Mouse (Mus musculus) neural tube, embryonic 13.5 days (tissue): ENCODE measurements around the gene Pef1. TPM values are rescaled to one million over a fixed set of nuclear protein-coding genes. Genes with fewer than 3 reads are reported as not detected.

ENCODE experiments used
- ATAC-seq: fragments of 200-750 bp; cut with Nextera tagmentation; 2 replicates; pipeline ENCODE4 v1.8.0; 2017; ENCODE audit warnings: low read depth, mild to moderate bottlenecking, moderate TSS enrichment, moderate library complexity
- H3K27ac ChIP-seq: fragments of 300-500 bp; sonication (generic); replicated peaks from 2 replicates; pipeline ENCODE4 v1.5.1; 2015; ENCODE audit warnings: moderate library complexity, mild to moderate bottlenecking, inconsistent platforms
- H3K27me3 ChIP-seq: fragments of 300-500 bp; sonication (generic); 2 replicates; pipeline ENCODE4 v1.6.1; 2015; ENCODE audit warnings: mild to moderate bottlenecking, inconsistent platforms
- H3K36me3 ChIP-seq: fragments of 300-500 bp; sonication (generic); 2 replicates; pipeline ENCODE4 v1.6.1; 2015; ENCODE audit warnings: mild to moderate bottlenecking, inconsistent platforms
- H3K4me1 ChIP-seq: fragments of 300-500 bp; sonication (generic); replicated peaks from 2 replicates; pipeline ENCODE4 v1.6.1; 2015; ENCODE audit warnings: inconsistent platforms
- H3K4me2 ChIP-seq: fragments of 300-500 bp; sonication (generic); 2 replicates; pipeline ENCODE4 v1.6.1; 2015; ENCODE audit warnings: inconsistent platforms, mild to moderate bottlenecking, moderate library complexity
- H3K4me3 ChIP-seq: fragments of 300-500 bp; sonication (generic); 2 replicates; pipeline ENCODE4 v1.5.1; 2015; ENCODE audit warnings: mild to moderate bottlenecking, inconsistent platforms
- H3K9ac ChIP-seq: fragments of 300-500 bp; sonication (generic); 2 replicates; pipeline ENCODE4 v1.6.1; 2015; ENCODE audit warnings: moderate library complexity, mild to moderate bottlenecking, inconsistent platforms
- H3K9me3 ChIP-seq: fragments of 300-500 bp; sonication (generic); 2 replicates; pipeline ENCODE4 v1.6.1; 2016; ENCODE audit warnings: inconsistent platforms
- WGBS: fragments of 180-500 bp; shearing (Covaris S2); methylation state at CpG from one replicate; pipeline ENCODE4 v1.1.7; 2015; 5-methylcytosine and 5-hydroxymethylcytosine counted together
- polyA plus RNA-seq: library from polyadenylated mRNA; unstranded; fragments of >200 nt; fragmentation: Nextera tagmentation; extraction: Ambion mirVana; gene quantifications from 2 replicates; pipeline ENCODE4 v1.2.1, GENCODE M21; 2015

Pef1 gene
- polyA plus RNA-seq, 1 experiment from 2014 or later: 61.8 TPM

DNA sequence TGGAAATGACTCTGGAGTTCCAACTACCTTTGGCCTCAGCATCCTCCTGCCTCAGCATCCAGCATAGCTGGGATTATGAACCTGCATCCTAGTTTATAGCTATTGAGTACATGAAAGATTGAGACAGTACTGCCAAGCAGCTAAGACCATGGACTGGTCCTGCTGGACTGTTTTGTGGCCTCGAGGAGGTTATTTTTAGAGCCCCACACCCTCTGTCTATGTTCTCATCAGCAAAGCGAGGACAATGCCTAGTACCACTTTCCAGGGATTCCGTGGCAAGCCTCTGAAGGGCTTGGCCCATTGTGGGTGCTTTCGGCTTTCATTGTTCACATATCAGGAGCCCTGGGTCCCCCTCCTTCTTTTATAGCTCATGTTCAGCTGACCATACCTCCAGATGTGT, 68.0 kb downstream of the Pef1 start:
- H3K9ac ChIP-seq: no peak overlapping the region
- H3K9me3 ChIP-seq: no peaks in the 10 kb centered on the region
- H3K4me2 ChIP-seq: no peak overlapping the region
- H3K36me3 ChIP-seq: no peaks in the 10 kb centered on the region
- WGBS: 85% methylated on average over 4 of the region's 4 CpGs
- no peak overlapping the region for H3K4me3 ChIP-seq
- peaks cover 40% of the 10 kb centered on the region for H3K4me1 ChIP-seq
- peaks cover 46% of the 10 kb centered on the region for H3K27me3 ChIP-seq
- H3K27ac ChIP-seq: no peak overlapping the region
- no peak for ATAC-seq

DNA sequence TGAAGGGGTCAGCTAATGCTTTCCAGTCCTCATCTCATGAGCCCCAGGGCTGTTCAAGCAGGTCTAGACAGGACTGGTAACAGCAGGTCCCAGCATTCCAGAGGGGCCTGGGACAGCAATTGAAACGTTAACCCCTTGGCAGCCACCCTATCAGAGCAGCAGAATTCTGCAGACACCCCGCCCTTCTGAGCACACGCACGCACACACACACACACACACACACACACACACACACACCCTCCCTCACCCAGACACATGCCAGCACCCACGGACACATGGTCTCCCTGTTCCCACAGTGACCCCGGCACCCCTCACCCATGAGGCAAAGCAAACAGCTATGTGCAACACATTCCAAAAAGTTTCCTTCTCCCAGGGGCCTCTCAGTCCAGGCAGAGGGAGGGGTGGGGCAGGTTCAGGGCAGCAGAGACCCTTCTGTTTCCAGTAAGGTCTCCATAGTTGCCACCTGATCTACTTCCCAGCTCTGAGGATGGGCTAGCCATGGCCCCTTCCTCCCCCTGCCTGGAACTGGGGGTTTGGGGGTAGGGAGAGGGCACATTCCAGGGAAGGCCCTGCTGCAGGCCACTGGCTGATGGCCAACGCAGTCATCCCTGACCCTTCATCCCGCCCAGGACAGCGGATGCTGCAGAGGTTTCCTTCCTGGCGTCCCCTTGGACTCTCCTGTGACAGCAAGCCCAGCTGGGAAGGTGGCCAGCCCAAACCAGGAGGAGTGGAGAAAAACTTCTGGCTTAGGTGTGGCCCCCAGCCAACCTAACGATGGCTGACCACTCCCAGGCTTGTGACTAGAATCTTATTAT, 69.8 kb downstream of the Pef1 start:
- Histone ChIP-seq H3K9me3 (no peaks in the 10 kb centered on the region), H3K36me3 (no peaks in the 10 kb centered on the region), H3K9ac (no peak overlapping the region), H3K27me3 (peaks cover 38% of the 10 kb centered on the region), H3K27ac (no peak overlapping the region), H3K4me2 (no peak overlapping the region), H3K4me1 (peaks cover 44% of the 10 kb centered on the region), H3K4me3 (no peak overlapping the region)
- no peak for ATAC-seq
- WGBS: 65% methylated on average over 11 of the region's 11 CpGs

DNA sequence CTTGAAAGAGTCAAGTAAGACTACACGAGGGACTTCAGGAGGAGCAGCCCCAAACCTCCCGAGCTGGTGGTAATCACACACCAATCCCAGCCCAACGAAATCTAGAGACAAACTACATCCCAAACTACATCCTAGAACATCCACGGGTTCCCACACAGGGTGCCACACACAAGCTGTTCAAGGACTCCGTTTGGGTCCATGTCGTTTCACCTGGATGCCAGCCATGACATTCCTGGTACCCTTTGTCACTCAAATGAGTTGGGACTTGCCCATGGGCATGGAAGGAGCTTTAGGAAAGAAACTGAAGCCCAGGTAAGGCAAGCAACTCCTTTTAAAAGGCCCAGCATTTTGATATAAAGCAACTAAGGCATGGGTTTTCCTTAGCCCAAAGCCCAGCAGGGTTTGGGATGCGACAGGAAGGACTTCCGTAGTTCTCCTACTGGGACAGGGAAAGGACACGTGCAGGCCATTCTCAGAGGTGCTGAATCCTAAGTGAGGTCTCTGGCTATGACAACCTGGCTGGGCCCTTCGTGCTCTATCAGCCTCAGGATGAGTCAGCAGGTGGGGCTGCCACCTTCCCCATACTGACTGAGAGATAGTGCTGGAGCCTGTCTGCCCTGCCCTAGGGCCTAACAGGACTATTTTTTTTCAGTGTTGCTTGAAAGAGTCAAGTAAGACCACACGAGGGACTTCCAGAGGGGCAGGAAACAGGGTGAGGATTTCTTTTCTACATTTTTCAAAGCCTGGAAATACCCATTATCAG, 70.9 kb downstream of the Pef1 start:
- H3K4me3 ChIP-seq: no peak overlapping the region
- peaks cover 35% of the 10 kb centered on the region for H3K4me1 ChIP-seq
- H3K27ac ChIP-seq: no peak overlapping the region
- WGBS: 67% methylated on average over 11 of the region's 11 CpGs
- no peak overlapping the region for H3K9ac ChIP-seq
- peaks cover 38% of the 10 kb centered on the region for H3K27me3 ChIP-seq
- no peaks in the 10 kb centered on the region for H3K36me3 ChIP-seq
- no peaks in the 10 kb centered on the region for H3K9me3 ChIP-seq
- ATAC-seq: no peak
- H3K4me2 ChIP-seq: no peak overlapping the region

DNA sequence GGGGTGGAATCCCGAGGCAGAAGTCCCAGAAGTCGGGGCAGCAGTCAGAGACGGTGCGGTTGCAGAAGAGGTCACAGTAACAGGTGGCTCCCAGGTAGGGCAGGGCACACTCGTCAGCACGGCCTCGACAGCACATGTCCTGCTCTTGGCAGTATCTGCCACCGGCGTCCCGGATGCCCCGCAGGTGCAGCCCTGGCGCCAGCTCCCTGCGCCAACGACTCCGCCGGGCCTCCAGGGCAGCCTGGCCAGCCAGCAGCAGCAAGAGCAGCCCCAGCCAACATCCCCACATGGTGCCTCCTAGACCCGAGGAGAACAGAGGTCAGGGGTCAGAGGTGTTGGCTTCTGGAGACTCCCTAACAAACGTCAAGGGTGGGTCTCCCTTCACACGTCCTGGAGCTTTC, 71.6 kb downstream of the Pef1 start:
- Histone ChIP-seq H3K27ac (no peak overlapping the region), H3K4me2 (peak overlapping the region; percentile 41; the same call in 1 of the 2 replicates), H3K9me3 (no peaks in the 10 kb centered on the region), H3K4me3 (no peak overlapping the region), H3K27me3 (peaks cover 38% of the 10 kb centered on the region), H3K9ac (no peak overlapping the region), H3K4me1 (peaks cover 30% of the 10 kb centered on the region), H3K36me3 (no peaks in the 10 kb centered on the region)
- 48% methylated on average over 19 of the region's 19 CpGs for WGBS
- no peak for ATAC-seq

DNA sequence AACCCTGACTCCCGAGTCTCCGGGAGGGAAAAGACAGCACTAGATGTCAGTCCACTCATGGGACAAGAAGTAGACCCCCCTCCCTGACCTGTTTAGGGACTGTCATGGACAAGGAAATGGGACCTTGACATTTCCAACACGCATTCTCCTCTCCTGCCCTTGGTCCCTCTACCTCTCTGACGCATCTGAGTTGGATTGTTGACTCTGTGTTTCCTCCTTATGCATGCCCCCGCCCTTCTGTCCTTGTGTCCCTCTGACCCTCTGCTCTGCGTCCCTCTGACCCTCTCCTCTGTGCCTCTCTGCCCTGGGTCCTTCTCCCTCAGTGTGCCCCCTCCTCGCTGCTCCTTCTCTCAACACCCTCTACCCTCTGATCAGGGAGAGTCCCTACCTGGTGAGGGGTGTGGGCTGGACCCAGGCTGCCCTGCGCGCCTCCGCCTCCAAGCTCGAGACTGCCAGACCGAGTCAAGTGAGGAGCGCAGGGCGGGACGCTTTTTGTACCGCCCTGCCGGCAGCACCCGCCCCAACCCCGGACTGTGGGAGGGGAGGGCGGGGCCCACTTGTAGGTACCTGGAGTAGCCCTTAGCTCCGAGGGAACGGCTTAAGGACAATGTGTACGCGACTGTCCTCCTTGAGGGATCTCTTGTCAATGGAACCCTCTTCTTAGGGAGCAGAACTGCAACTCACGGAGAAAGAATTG, 72.1 kb downstream of the Pef1 start:
- peaks cover 38% of the 10 kb centered on the region for H3K27me3 ChIP-seq
- peak overlapping the region; percentile 41 for H3K4me2 ChIP-seq
- H3K27ac ChIP-seq: no peak overlapping the region
- 0 out of 2 replicates have a peak overlapping the region, but pooled peaks have one; percentile 18 for H3K9ac ChIP-seq
- no peaks in the 10 kb centered on the region for H3K9me3 ChIP-seq
- peak overlapping the region; percentile 19 for H3K4me3 ChIP-seq
- no peaks in the 10 kb centered on the region for H3K36me3 ChIP-seq
- H3K4me1 ChIP-seq: peaks cover 30% of the 10 kb centered on the region
- WGBS: 5% methylated on average over 25 of the region's 25 CpGs
- peak; percentile 23; the same call in 1 of the 2 replicates for ATAC-seq

DNA sequence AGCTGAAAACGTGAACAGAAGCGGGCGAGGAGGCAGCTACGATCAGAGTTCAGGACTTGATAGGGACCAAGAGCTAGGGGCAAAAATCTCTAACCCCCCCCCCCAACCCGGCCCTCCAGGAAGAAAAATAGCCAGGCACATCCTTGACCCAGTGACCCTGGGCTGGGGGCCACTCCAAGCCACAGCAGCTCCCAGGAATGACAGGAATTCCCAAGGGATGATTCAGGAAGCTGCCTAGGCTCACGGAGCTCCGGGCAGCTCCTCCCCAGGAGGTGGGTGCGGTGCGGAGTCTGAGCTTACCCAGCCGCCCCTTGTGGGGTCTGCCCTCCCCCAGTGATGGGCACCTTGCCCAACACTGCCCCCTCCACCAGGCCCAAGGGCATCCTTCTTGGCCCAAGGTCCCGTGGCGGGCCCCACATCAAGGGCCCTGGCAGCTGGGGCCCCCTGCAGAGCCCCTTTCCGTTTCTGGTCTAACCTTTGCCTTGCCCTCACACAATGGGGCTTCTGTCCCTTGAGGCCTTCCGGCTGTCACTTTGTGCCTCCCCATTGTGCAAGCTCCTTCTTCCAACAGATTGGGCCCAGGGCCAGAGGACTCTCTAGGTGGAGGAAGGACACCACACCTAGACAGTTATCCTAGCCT, 72.8 kb downstream of the Pef1 start, which contains the start of gene Tinagl1:
Gene Tinagl1 (minus strand): TSS at position 51 of the 640 bp plus-strand sequence.
- Histone ChIP-seq H3K9me3 (no peaks in the 10 kb centered on the region), H3K4me1 (peaks cover 30% of the 10 kb centered on the region), H3K4me2 (peak within 1 kb of the TSS; percentile 41), H3K27ac (no peak within 1 kb of the TSS), H3K9ac (0 out of 2 replicates have a peak within 1 kb of the TSS, but pooled peaks have one; percentile 18), H3K4me3 (peak within 1 kb of the TSS; percentile 19), H3K27me3 (peaks cover 38% of the 10 kb centered on the region), H3K36me3 (no peaks in the 10 kb centered on the region)
- no peak for ATAC-seq
- 2% methylated on average over 14 of the region's 14 CpGs for WGBS

DNA sequence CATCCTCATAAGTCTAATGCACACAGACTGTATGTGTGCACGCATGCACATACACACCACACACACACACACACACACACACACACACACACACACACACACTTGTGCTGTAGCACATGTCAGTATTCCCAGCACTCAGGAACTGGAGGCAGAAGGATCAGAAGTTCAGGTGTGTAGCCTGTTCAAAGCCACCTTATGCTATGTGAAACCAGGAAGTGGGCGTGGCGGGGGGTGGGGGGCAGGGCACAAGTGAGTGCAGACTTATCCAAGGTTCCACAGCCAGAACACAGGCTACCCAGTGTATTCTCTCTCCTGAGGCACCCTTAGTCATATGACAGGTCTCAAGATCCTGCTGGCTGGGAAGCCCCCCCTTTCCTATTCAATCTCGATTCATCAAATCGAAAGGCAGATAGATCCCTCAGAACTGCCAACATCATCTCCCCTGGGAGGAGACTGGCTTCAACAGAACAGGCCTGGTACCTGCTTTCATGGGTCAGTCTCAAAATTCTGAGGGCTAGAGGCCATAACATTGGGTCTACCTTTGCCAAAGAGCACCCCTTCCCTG, 73.9 kb downstream of the Pef1 start:
- no peak overlapping the region for H3K9ac ChIP-seq
- ATAC-seq: no peak
- H3K9me3 ChIP-seq: no peaks in the 10 kb centered on the region
- no peak overlapping the region for H3K4me2 ChIP-seq
- peaks cover 30% of the 10 kb centered on the region for H3K4me1 ChIP-seq
- H3K4me3 ChIP-seq: no peak overlapping the region
- H3K27ac ChIP-seq: no peak overlapping the region
- H3K36me3 ChIP-seq: no peaks in the 10 kb centered on the region
- 75% methylated on average over 5 of the region's 5 CpGs for WGBS
- H3K27me3 ChIP-seq: peaks cover 38% of the 10 kb centered on the region

DNA sequence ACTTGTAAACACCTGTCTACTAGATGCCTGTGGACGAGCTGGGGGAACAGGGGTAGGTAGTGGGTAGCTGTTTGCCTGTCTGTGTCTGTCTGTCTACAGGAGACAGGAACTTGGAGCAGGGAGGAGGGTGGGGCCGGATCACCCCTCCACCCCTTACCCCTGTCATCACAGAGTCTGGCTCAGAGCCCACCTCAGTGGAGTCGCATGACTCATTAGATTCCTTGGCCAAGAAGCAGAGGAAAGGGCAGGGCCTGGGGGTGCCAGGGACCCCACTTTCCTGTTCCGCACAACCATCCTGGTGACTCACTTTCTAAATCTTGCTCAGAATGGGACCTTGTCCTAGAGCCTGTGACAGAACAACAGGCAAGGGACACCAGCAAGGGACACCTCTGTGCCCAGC, 74.7 kb downstream of the Pef1 start:
- peaks cover 37% of the 10 kb centered on the region for H3K27me3 ChIP-seq
- ATAC-seq: no peak
- H3K27ac ChIP-seq: no peak overlapping the region
- 71% methylated on average over 4 of the region's 4 CpGs for WGBS
- H3K4me3 ChIP-seq: no peak overlapping the region
- H3K9me3 ChIP-seq: no peaks in the 10 kb centered on the region
- H3K9ac ChIP-seq: no peak overlapping the region
- peaks cover 24% of the 10 kb centered on the region for H3K4me1 ChIP-seq
- no peak overlapping the region for H3K4me2 ChIP-seq
- H3K36me3 ChIP-seq: no peaks in the 10 kb centered on the region

DNA sequence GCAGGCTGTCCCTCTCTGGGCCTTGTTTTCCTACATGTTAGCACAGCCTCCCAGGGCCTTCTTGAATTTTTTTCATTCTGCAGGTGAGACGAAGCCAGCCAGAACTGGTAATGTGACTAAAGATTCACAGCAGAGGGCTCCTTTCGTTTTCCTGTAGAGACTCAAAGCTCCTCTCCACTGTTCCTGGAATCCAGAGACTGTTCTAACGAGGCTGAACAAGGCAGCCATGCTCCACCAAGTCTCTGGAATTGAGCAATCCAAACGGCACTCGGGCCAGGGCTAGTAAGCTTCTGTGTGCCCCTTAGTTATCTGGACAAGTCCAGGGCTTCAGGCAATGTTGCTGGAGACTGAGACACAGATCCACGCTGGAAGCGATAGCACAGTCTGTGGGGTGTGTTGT, 75.2 kb downstream of the Pef1 start:
- peaks cover 20% of the 10 kb centered on the region for H3K4me1 ChIP-seq
- H3K4me2 ChIP-seq: no peak overlapping the region
- no peaks in the 10 kb centered on the region for H3K36me3 ChIP-seq
- no peaks in the 10 kb centered on the region for H3K9me3 ChIP-seq
- no peak for ATAC-seq
- no peak overlapping the region for H3K27ac ChIP-seq
- WGBS: 69% methylated on average over 7 of the region's 7 CpGs
- no peak overlapping the region for H3K9ac ChIP-seq
- H3K4me3 ChIP-seq: no peak overlapping the region
- peaks cover 33% of the 10 kb centered on the region for H3K27me3 ChIP-seq
